Mouse (Mus musculus): Measurements from ENCODE around the gene 4930469K13Rik.
"Not testable (repeated sequence)": the region's sequence is repeated elsewhere in the genome, so short reads cannot be mapped to it uniquely, and the experiment has no call there.

4930469K13Rik gene

DNA sequence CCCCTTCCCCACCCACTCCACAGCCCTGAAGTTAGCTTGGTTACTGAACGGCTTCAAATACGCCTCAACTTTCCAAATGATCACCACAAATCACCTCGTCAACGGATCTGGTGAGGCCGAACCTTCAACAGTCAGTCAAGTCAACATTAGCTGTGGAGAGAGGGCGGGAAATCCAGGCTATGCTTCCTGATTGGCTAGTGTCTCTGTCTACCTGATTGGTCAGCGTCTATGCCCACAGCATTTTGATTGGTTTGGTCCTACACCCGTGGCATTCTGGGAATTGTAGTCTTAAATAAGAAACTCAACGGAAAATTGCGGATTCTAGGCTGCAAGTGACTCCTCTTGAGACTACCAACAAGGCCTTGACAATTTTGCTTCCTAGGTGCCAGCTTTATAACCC is at the start of gene 4930469K13Rik:
TSS of gene 4930469K13Rik (minus strand) at position 133 of the 400 bp plus-strand sequence.
- DNase-seq (ENCODE audit: low spot score in 2 of 2): no peak

DNA sequence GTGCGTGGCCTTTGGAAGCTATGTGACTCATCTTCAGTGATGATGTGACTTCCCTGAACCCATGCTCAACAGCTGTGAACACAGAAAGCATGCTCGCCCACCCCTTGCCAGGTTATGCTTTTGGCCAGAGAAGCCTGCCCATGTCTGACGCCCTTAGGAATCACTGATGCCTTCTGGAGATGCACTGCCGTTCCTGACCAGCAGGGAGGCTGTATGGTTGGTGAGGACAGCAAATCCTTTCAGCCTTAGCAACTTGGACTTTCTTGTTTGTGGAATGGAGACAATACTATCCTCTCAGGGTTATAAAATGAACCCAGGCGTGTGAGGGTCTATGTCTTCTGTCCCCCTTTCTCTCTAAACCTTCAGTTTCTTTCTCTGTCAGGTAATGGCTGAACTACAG is 48.6 kb upstream of the 4930469K13Rik start:
- DNase-seq (ENCODE audit: low spot score in 2 of 2): no peak

DNA sequence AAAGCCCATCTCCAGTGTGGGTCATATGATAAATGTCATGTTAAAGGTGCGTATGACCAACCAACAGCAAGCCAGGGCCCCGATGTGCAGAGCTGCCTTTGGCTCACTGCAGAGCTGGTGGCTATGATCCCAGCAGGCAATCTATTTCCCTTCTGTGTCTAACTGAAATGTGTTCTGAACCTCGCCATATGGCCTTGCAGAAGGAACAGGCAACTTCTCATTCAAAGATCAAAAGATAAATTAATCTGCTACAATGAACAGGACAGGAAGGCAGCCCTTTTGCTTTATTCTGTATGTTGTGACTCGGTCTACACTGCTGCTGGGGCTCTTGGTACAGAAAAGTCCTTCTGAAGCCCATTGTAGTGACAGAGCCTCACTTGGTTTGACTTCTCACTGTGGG is 46.1 kb upstream of the 4930469K13Rik start:
- no peak for DNase-seq (ENCODE audit: low spot score in 2 of 2)

DNA sequence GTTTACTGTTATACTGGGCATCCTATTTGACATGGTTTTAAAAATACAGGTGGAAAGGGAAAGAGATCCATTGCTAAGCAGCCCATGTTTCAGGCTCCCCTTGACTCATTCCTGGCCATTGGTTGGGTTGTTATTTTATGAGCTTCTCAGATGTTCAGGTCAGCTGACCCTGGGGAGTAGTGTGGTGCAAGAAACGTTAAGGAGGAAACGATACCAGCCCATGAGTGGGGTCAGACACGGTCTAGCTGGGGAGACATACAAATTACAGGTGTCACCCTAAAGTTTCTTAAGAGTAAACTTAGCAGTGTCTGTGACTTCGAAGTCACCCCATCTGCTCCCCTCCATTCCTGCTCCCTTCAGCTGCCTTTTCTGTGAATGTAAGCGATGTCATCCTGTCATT is 45.6 kb upstream of the 4930469K13Rik start:
- no peak for DNase-seq (ENCODE audit: low spot score in 2 of 2)

DNA sequence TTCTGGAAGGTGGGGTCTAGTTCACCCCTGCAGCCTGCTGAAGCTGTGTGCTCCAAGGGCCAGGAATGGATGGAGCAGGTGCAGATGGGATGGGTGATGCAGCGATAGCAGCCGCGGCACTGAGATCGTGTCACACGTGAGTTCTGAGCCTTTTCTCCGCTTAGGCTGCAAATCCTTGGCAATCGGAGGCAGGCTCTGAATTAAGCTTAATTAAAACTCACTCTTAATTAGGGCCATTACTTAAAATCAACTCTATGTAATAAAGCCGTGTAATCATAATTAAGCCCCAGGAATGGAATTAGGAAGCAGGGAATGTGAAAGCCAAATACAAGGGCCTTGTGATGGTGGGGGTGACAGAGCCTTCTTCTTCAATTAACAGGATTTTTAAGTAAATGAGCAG is 40.9 kb upstream of the 4930469K13Rik start:
- DNase-seq (ENCODE audit: low spot score in 2 of 2): no peak

DNA sequence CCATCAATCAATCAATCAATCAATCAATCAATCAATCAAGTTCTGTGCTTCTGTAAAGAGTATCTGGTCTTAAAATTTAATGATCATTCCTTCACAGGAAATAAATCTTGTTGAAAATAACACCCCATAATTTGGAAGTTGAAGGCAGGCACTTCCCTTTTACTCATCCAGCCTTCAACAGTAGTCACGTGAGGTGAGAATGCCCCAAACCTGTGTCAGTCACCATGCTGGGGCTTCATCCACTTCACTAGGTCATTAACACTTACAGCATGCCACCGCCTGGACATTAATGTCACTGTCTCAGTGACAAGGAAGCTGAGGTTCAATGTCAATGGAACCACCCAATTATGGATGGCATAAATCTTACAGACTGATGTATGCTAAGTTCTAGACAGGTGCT is 30.1 kb upstream of the 4930469K13Rik start:
- DNase-seq (ENCODE audit: low spot score in 2 of 2): no peak

DNA sequence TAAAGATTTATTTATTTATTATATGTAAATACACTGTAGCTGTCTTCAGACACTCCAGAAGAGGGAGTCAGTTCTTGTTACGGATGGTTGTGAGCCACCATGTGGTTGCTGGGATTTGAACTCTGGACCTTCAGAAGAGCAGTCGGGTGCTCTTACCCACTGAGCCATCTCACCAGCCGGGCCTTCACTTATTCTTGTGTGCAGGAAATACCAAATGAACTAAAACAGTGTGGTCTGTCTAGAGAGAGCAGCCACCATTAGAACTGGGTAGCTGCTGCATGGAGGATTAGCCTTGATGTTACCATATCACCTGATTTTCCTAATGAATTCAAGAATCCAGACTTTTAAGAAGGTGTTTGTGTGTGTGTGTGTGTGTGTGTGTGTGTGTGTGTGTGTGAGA is 27.4 kb upstream of the 4930469K13Rik start:
- DNase-seq (ENCODE audit: low spot score in 2 of 2): not testable (repeated sequence)

DNA sequence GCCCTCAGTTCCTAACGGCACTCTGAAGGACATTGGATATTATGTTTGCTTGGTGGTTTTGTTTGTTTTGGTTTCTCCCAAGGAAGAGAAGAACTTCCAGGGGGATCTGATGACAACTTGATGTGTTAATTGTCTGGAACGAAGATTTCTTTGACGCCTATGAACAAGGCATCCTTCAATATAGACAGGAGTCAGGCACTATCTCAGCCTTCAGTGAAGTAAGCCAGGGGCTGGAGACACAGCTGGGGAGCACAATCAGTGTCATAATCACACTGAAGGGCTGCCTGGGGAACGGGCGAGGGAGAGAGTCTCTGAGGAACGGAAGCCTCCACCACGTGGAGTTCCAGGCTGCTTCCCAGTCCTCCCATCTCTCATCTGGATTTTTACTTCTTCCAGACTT is 26.5 kb upstream of the 4930469K13Rik start:
- DNase-seq (ENCODE audit: low spot score in 2 of 2): no peak

DNA sequence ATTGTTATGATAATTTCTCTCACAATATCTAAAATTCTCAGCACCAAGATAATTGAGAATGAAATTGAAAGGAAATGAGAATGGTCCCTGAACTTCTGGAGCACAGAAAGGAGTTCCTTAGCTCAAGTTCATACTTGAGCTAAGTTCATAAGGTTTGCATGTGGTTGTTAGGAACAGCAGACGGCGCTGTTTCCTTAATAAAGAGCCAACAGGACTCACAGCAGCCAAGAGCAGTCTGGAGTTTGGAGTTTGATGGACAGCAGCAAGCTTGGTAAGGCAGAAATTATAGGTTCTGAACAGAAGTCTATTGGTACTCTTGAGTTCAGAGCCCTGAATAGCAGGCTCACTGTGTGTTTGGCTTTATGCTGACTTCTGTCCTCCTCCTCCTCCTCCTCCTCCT is 24.8 kb upstream of the 4930469K13Rik start:
- peak in 1 of 2 experiments; percentile 17 for DNase-seq (ENCODE audit: low spot score in 2 of 2)

DNA sequence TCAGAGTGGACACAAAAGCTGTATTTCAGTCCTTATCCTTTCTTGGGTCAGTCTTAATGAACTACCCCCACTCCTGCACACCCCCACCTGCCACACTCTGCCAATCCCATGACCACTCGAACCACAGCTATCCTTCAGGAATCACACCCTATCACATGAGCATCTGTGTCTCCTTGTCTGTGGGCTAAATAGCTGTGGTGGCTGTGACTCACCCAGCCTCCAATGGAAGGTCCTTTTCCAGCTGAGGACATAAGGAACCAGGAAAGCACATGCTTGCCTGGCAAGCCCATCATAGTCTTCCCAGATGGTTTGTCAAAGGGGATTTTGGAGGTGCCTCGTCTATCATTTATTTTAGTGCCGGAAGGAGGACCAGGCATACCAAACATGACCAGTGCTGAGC is 20.0 kb upstream of the 4930469K13Rik start:
- DNase-seq (ENCODE audit: low spot score in 2 of 2): no peak

DNA sequence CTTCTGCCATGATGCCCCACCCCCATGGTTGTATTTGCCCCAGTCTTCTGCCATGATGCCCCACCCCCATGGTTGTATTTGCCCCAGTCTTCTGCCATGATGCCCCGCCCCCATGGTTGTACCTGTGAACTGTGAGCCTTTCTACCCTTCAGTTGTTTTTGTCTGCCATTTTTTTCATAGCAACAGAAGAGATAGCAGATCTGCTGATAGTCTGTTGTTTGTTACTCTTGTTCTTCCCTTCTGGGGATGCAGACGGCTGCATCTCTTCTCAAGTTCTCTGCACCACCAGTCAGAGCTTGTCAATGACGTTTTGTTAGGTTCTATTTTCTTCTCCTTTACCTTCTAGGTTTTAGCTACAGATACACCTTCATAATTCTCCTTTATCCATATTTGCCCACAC is 19.2 kb upstream of the 4930469K13Rik start:
- DNase-seq (ENCODE audit: low spot score in 2 of 2): no peak

DNA sequence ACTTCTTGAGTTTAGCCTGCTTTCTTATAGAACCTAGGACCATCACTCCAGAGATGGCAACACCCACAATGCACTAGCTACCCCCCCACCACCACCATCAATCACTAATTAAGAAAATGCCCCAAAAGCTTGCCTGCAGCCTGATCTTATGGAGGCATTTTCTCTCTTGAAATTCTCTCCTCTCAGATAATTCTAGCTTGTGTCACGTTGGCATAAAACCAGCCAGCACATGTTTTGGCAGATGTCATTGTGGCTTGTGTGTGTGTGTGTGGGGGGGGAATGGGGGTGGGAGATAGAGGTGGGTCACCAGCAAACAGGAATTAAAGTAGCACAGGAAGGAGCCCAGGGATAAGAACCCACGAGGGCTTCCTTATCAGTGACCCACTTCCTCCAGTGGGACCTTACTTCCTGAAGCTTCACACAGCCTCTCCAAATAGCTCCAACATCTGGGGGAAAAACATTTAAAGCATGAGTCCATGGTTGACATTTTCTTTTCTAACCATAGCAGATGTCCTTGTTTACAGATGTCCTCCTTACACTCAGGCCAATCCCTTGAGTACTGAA is 18.3 kb upstream of the 4930469K13Rik start:
- DNase-seq (ENCODE audit: low spot score in 2 of 2): peak; percentile 18 to 69

DNA sequence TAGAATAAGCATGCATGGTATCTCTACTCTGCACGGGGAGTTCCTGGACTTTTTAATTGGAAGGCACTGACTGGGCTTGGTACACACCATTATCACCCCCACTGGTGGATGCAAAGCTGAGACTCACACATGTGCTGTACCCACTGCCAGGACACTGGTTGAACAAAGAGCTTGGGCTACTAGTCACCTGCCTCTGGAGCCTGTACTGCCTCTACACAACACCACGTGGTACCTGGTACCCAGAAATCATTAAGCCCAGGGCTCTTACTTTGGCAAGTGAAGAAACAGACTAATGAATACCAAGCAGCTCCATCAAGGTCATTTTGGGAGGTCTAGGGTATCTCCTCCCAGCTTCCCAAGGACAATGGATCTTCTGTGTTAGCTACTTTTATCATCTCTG is 15.4 kb upstream of the 4930469K13Rik start:
- DNase-seq (ENCODE audit: low spot score in 2 of 2): no peak

DNA sequence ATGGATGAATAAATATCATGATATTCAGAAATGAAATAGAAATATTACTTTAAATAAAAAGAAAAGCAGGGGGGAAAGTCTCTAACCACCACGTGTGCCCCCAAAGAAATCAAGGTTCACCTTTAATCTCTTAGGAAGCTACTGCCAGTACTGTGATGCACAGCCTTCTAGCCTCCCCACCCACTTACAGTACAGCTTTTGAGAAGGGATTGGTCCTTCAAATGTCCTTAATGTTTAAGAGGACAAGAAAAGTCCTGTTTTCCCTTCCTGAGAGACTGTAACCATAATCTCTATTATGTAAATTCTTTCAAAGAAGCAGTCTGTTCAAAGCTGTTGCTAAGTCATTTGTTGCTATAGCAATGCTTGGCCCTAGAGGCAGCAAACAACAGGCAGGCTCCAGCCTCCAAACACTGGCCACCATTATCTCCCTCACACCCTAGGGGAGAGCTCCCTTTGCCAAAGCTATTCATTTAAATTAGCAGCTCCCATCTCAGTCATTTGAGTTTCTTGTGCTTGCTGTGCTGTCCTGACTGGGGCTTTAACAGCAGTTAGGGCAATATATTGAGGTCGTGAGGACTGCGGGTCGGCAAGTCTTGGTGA is 14.5 kb upstream of the 4930469K13Rik start:
- no peak for DNase-seq (ENCODE audit: low spot score in 2 of 2)

DNA sequence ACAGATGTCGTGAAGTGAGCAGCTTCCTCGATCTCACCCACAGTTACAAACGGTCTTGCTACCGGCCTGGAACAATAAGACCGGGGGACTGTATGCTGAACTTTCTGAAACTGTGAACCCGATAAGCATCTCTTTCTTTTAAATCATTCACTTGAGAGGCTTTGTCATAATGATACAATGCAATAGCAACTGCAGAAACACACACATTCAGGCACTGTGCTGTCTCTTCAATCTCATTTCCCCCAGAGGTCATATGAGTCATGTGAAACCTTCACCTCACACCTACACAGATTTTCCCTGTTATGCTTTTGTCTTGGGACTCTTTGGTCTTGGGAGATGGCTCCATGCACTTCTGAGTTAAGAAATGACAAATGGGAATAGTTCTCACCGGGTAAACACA is 13.6 kb upstream of the 4930469K13Rik start:
- DNase-seq (ENCODE audit: low spot score in 2 of 2): no peak

DNA sequence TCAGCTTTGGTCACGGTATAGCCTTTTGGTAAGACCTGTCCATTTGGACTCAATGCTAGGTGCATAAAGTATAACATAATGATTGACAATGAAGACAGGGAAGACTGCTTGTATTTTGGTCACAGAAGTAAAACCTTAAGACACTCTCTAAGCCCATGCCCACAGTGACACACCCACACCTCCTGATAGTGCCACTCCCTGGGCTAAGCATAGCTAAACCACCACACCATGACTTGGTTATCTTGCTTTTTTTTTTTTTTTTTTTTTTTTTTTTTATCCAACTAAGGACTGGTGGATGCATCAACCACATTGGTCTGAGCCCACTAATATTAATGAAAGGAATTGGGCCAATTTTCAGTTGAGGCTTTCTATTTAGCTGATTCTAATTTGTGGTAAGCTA is 10.9 kb upstream of the 4930469K13Rik start:
- DNase-seq (ENCODE audit: low spot score in 2 of 2): no peak

DNA sequence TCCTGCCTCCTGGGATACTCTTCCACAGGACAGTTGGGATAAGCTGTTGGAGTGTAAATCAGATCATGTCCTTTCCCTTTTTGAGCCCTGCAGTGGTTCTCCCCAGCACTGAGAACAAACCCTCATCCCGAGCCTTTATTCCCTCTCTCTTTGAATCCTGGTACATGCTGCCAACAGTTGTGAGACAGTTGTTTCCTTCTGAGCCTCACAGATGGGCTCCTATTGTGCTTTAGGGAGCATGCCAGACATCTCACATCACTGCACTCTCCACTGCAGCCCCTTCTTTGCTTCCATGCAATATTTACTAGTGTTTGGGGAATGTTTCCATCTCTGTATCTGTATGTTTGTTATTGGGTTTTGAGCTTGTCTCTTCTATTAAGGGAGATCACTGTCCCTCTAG is 6.6 kb upstream of the 4930469K13Rik start:
- DNase-seq (ENCODE audit: low spot score in 2 of 2): no peak

DNA sequence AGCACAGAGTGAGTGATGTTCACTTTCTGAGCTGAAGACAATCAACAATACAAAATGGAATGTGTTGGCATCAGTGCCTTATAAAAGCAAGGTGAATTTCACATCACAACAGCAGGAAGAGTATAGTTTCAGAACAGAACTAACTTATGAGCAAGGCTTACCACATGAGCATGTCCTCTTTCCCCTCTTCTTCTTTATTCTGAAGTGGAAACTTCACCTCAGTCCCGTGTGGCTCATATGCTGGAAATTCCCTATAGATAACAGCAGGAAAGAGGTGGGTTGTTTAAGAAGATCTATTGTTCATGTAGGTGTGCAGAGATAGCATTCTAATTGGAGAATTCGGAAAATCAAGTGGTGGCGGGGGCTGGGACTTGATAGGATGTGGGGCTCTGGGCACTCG is 3.5 kb upstream of the 4930469K13Rik start:
- DNase-seq (ENCODE audit: low spot score in 2 of 2): no peak

DNA sequence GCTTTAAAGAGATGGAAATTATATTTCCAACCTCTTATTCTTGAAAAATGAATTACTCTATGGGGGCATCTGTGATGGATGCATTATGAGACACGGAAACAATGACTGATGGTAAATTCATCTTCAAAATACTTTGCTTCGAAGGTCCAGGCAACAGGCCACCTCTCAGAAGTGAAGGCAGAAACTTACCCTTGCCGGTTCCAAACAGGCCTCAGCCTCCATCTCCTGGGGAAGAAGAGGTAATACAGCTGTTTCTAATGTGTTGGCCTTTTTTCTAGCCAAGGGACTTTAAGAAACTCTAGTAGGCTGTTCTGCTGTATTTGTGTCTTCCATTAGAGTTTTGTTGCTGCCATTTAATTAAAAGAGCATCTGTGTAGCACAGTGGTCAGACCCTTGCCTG is 11.3 kb downstream of the 4930469K13Rik start:
- no peak for DNase-seq (ENCODE audit: low spot score in 2 of 2)

DNA sequence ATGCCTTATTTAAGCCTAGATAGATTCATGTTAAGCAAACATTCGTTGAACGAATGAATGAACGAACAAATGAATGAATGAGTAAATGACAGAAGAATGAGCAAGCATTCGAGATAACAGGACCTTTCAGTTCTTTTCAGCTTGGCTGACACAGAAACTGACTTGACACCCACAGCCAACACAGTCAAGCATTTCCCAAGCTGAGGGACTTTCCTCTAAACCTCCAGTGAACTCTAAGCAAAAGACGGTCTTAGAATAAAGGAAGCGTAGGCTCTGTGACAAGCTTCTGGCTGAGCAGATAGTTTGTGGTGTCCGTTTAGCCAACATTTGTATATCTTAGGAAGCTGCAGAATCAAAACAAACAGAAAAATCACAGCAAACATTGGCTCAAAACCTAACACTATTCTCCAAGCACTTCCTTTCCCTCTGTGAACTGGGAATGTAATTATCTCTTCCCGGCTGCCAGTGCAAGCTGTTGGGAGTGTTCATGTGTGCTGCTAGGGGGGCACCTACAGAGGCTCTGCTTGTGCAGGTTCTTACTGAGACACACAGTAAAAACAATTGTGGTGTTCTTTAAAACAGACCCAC is 12.1 kb downstream of the 4930469K13Rik start:
- peak in 1 of 2 experiments; percentile 30 for DNase-seq (ENCODE audit: low spot score in 2 of 2)

DNA sequence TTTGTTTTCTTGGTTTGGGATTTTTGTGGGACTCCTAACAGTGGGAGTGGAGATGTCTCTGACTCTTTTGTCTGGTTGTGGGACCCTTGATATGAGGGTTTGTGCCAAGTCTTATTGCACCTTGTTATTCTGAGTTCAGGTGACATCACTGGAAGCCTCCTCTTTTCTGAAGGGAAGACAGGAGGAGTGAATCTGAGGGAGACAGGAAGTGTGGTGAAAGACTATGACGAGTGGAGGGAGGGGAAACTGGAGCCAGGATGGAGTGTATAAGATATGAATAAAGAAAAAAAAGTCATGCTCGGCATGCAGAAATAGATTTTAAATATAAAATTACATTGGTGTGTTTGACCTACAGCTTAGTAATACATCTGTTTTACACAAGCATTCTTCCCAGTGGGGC is 13.7 kb downstream of the 4930469K13Rik start:
- no peak for DNase-seq (ENCODE audit: low spot score in 2 of 2)

DNA sequence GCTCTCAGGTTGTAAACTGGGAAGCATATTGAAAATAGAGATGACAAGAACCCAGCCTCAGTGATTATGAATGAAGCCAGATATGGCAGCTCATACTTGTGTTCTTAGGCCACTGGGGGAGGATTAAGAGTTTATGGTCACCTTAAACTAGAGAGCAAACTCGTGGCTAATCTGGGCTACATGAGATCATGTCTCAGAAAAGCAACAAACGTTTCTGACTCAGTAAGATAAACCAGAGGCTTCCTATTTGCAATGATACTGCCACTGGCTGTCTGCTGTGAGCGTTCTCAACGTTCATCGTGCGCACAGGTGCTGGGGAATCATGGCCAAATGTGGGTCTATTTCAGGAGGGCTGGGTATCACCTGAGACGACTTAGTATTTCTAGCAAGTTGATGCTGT is 14.6 kb downstream of the 4930469K13Rik start:
- DNase-seq (ENCODE audit: low spot score in 2 of 2): no peak

Data from heart, adult 9 months (tissue).